Mouse (Mus musculus) heart, embryonic 15.5 days (tissue): ENCODE data around the gene Aff3. TPM values are rescaled to one million over a fixed set of nuclear protein-coding genes. Genes with fewer than 3 reads are reported as not detected.

Experiments used
- ATAC-seq: fragments of 200-750 bp; cut with Nextera tagmentation; replicated peaks from 2 replicates; pipeline ENCODE4 v1.8.0; 2017; ENCODE audit warnings: low read depth, moderate TSS enrichment; ENCODE audit not compliant: insufficient number of reproducible peaks, insufficient read depth, low FRiP score
- H3K27ac ChIP-seq: fragments of 300-500 bp; sonication (generic); 2 replicates; pipeline ENCODE4 v1.5.1; 2015; ENCODE audit warnings: mild to moderate bottlenecking, inconsistent platforms
- H3K27me3 ChIP-seq: fragments of 300-500 bp; sonication (generic); 2 replicates; pipeline ENCODE4 v1.6.1; 2015; ENCODE audit warnings: inconsistent platforms
- H3K36me3 ChIP-seq: fragments of 300-500 bp; sonication (generic); 2 replicates; pipeline ENCODE4 v1.6.1; 2015; ENCODE audit warnings: mild to moderate bottlenecking, inconsistent platforms
- H3K4me1 ChIP-seq: fragments of 300-500 bp; sonication (generic); replicated peaks from 2 replicates; pipeline ENCODE4 v1.6.1; 2015; ENCODE audit warnings: inconsistent platforms
- H3K4me2 ChIP-seq: fragments of 300-500 bp; sonication (generic); 2 replicates; pipeline ENCODE4 v1.6.1; 2015; ENCODE audit warnings: inconsistent platforms, mild to moderate bottlenecking, moderate library complexity
- H3K4me3 ChIP-seq: fragments of 300-500 bp; sonication (generic); 2 replicates; pipeline ENCODE4 v1.5.1; 2015; ENCODE audit warnings: mild to moderate bottlenecking, inconsistent platforms
- H3K9ac ChIP-seq: fragments of 300-500 bp; sonication (generic); 2 replicates; pipeline ENCODE4 v1.6.1; 2015; ENCODE audit warnings: mild to moderate bottlenecking, inconsistent platforms
- H3K9me3 ChIP-seq: fragments of 300-500 bp; sonication (generic); replicated peaks from 2 replicates; pipeline ENCODE4 v1.6.1; 2016; ENCODE audit warnings: inconsistent platforms
- WGBS: fragments of 180-500 bp; shearing (Covaris S2); methylation state at CpG from one replicate; pipeline ENCODE4 v1.1.7; 2015; ENCODE audit warnings: mixed read lengths; 5-methylcytosine and 5-hydroxymethylcytosine counted together
- polyA plus RNA-seq: library from polyadenylated mRNA; unstranded; fragments of >200 nt; fragmentation: Nextera tagmentation; extraction: Ambion mirVana; gene quantifications from 2 replicates; pipeline ENCODE4 v1.2.1, GENCODE M21; 2015

Gene Aff3
- polyA plus RNA-seq, 1 experiment from 2014 or later = 2.2 TPM

- Histone ChIP-seq H3K27me3 (no peaks in the 10 kb centered on the region), H3K36me3 (no peaks in the 10 kb centered on the region), H3K4me3 (no peak overlapping the region), H3K4me1 (peaks cover 9% of the 10 kb centered on the region; the same call in 1 of the 2 replicates), H3K27ac (no peak overlapping the region), H3K9ac (no peak overlapping the region), H3K4me2 (no peak overlapping the region), H3K9me3 (no peaks in the 10 kb centered on the region)
- no peak for ATAC-seq
- 38% methylated on average over 5 of the region's 5 CpGs for WGBS
Measured at GRCm38 (mm10) chr1:38212386-38212785, 452.4 kb downstream of the Aff3 start.

GRCm38 (mm10) chr1:38202475-38203183 lies 462.1 kb downstream of the Aff3 start:
- no peak for ATAC-seq

GRCm38 (mm10) chr1:38201796-38202195 lies 463.0 kb downstream of the Aff3 start:
- no peak for ATAC-seq
- 82% methylated on average over 3 of the region's 3 CpGs for WGBS
- Histone ChIP-seq H3K36me3 (no peaks in the 10 kb centered on the region), H3K27me3 (no peaks in the 10 kb centered on the region), H3K9me3 (no peaks in the 10 kb centered on the region), H3K4me2 (no peak overlapping the region), H3K4me3 (no peak overlapping the region), H3K4me1 (peaks cover 17% of the 10 kb centered on the region), H3K9ac (no peak overlapping the region), H3K27ac (no peak overlapping the region)

More at GRCm38 (mm10) chr1:38202475-38203183, 462.1 kb downstream of the Aff3 start:
- H3K4me3 ChIP-seq = no peak overlapping the region
- peaks cover 17% of the 10 kb centered on the region for H3K4me1 ChIP-seq
- 72% methylated on average over 10 of the region's 10 CpGs for WGBS
- H3K27me3 ChIP-seq = no peaks in the 10 kb centered on the region
- no peaks in the 10 kb centered on the region for H3K9me3 ChIP-seq
- H3K36me3 ChIP-seq = no peaks in the 10 kb centered on the region
- H3K27ac ChIP-seq = no peak overlapping the region
- H3K9ac ChIP-seq = no peak overlapping the region
- no peak overlapping the region for H3K4me2 ChIP-seq

- 0 out of 2 replicates have a peak overlapping the region, but pooled peaks have one; percentile 23 for H3K9ac ChIP-seq
- no peaks in the 10 kb centered on the region for H3K27me3 ChIP-seq
- H3K4me1 ChIP-seq = peaks cover 17% of the 10 kb centered on the region
- WGBS = 59% methylated on average over 17 of the region's 17 CpGs
- H3K27ac ChIP-seq = peak overlapping the region; percentile 60
- peak overlapping the region; percentile 9; the same call in 1 of the 2 replicates for H3K4me2 ChIP-seq
- ATAC-seq = no peak
- no peak overlapping the region for H3K4me3 ChIP-seq
- no peaks in the 10 kb centered on the region for H3K9me3 ChIP-seq
- H3K36me3 ChIP-seq = no peaks in the 10 kb centered on the region
Measured at GRCm38 (mm10) chr1:38199669-38200635, 464.8 kb downstream of the Aff3 start.

- ATAC-seq = no peak
- WGBS = 87% methylated on average over 15 of the region's 15 CpGs
Measured at GRCm38 (mm10) chr1:38198393-38199029, 466.2 kb downstream of the Aff3 start.

GRCm38 (mm10) chr1:38197145-38197682 lies 467.5 kb downstream of the Aff3 start:
- H3K27me3 ChIP-seq = no peaks in the 10 kb centered on the region
- H3K36me3 ChIP-seq = no peaks in the 10 kb centered on the region
- H3K4me3 ChIP-seq = no peak overlapping the region
- 87% methylated on average over 8 of the region's 8 CpGs for WGBS
- no peak overlapping the region for H3K9ac ChIP-seq
- no peak overlapping the region for H3K4me2 ChIP-seq
- H3K4me1 ChIP-seq = peaks cover 17% of the 10 kb centered on the region
- no peak overlapping the region for H3K27ac ChIP-seq
- ATAC-seq = no peak
- H3K9me3 ChIP-seq = no peaks in the 10 kb centered on the region

More at GRCm38 (mm10) chr1:38198393-38199029, 466.2 kb downstream of the Aff3 start:
- Histone ChIP-seq H3K27me3 (no peaks in the 10 kb centered on the region), H3K4me1 (peaks cover 17% of the 10 kb centered on the region), H3K36me3 (no peaks in the 10 kb centered on the region), H3K4me3 (no peak overlapping the region), H3K4me2 (no peak overlapping the region), H3K27ac (no peak overlapping the region), H3K9ac (no peak overlapping the region), H3K9me3 (no peaks in the 10 kb centered on the region)

GRCm38 (mm10) chr1:38195721-38196120 lies 469.0 kb downstream of the Aff3 start:
- Histone ChIP-seq H3K27me3 (no peaks in the 10 kb centered on the region), H3K4me3 (no peak overlapping the region)
- WGBS = 84% methylated on average over 3 of the region's 3 CpGs

GRCm38 (mm10) chr1:38186227-38186545 lies 478.6 kb downstream of the Aff3 start:
- no peak for ATAC-seq
- H3K4me2 ChIP-seq = no peak overlapping the region
- H3K4me1 ChIP-seq = no peaks in the 10 kb centered on the region
- H3K36me3 ChIP-seq = no peaks in the 10 kb centered on the region
- no peaks in the 10 kb centered on the region for H3K27me3 ChIP-seq
- H3K9me3 ChIP-seq = no peaks in the 10 kb centered on the region
- WGBS = 89% methylated on average over 5 of the region's 5 CpGs
- no peak overlapping the region for H3K4me3 ChIP-seq
- H3K9ac ChIP-seq = no peak overlapping the region
- H3K27ac ChIP-seq = no peak overlapping the region

More at GRCm38 (mm10) chr1:38195721-38196120, 469.0 kb downstream of the Aff3 start:
- no peak overlapping the region for H3K9ac ChIP-seq
- H3K36me3 ChIP-seq = no peaks in the 10 kb centered on the region
- H3K9me3 ChIP-seq = no peaks in the 10 kb centered on the region
- no peak for ATAC-seq
- no peak overlapping the region for H3K27ac ChIP-seq
- no peak overlapping the region for H3K4me2 ChIP-seq
- H3K4me1 ChIP-seq = peaks cover 12% of the 10 kb centered on the region

- Histone ChIP-seq H3K4me2 (no peak overlapping the region), H3K9ac (no peak overlapping the region), H3K36me3 (no peaks in the 10 kb centered on the region), H3K9me3 (no peaks in the 10 kb centered on the region), H3K4me1 (no peaks in the 10 kb centered on the region), H3K27me3 (no peaks in the 10 kb centered on the region), H3K4me3 (no peak overlapping the region), H3K27ac (no peak overlapping the region)
- 44% methylated on average over 17 of the region's 17 CpGs for WGBS
- ATAC-seq = no peak
Measured at GRCm38 (mm10) chr1:38185517-38186226, 479.1 kb downstream of the Aff3 start.

GRCm38 (mm10) chr1:38181020-38181550 lies 483.7 kb downstream of the Aff3 start:
- no peaks in the 10 kb centered on the region for H3K4me1 ChIP-seq
- H3K36me3 ChIP-seq = no peaks in the 10 kb centered on the region
- H3K4me2 ChIP-seq = no peak overlapping the region
- H3K4me3 ChIP-seq = no peak overlapping the region
- ATAC-seq = no peak
- H3K9me3 ChIP-seq = no peaks in the 10 kb centered on the region
- WGBS = 82% methylated on average over 15 of the region's 15 CpGs
- H3K27ac ChIP-seq = no peak overlapping the region
- no peak overlapping the region for H3K9ac ChIP-seq
- H3K27me3 ChIP-seq = no peaks in the 10 kb centered on the region
